Mouse (Mus musculus): ENCODE results near the gene Kmt5a. TPM values are rescaled to one million over a fixed set of nuclear protein-coding genes. Genes with fewer than 3 reads are reported as not detected.

Gene Kmt5a
- polyA plus RNA-seq, 1 experiment from 2014 or later: 52.3 TPM

- WGBS: 78% methylated on average over 4 of the region's 4 CpGs
- Histone ChIP-seq H3K27me3 (ENCODE audit: low read depth, poor library complexity, severe bottlenecking) (no peaks in the 10 kb centered on the region), H3K36me3 (peaks cover 7% of the 10 kb centered on the region), H3K9me3 (replicated peaks) (no peaks in the 10 kb centered on the region), H3K27ac (no peak overlapping the region), H3K4me1 (peaks cover 26% of the 10 kb centered on the region), H3K4me3 (no peak overlapping the region)
- no peak for DNase-seq (ENCODE audit: low spot score)
Measured at GRCm38 (mm10) chr5:124480119-124480518, 40.4 kb downstream of the Kmt5a start.

- Histone ChIP-seq H3K4me1 (peaks cover 19% of the 10 kb centered on the region), H3K27me3 (ENCODE audit: low read depth, poor library complexity, severe bottlenecking) (no peaks in the 10 kb centered on the region), H3K36me3 (peaks cover 21% of the 10 kb centered on the region), H3K9me3 (replicated peaks) (no peaks in the 10 kb centered on the region), H3K4me3 (no peak overlapping the region), H3K27ac (no peak overlapping the region)
- 91% methylated on average over 4 of the region's 4 CpGs for WGBS
- DNase-seq (ENCODE audit: low spot score): no peak
Measured at GRCm38 (mm10) chr5:124481714-124482113, 42.0 kb downstream of the Kmt5a start.

- H3K9me3 ChIP-seq (replicated peaks): no peaks in the 10 kb centered on the region
- no peaks in the 10 kb centered on the region for H3K27me3 ChIP-seq (ENCODE audit: low read depth, poor library complexity, severe bottlenecking)
- peaks cover 19% of the 10 kb centered on the region for H3K4me1 ChIP-seq
- peaks cover 29% of the 10 kb centered on the region for H3K36me3 ChIP-seq
- peak overlapping the region; percentile 97 for H3K27ac ChIP-seq
- DNase-seq (ENCODE audit: low spot score): peak; percentile 61
- peak overlapping the region; percentile 67 for H3K4me3 ChIP-seq
- 9% methylated on average over 13 of the region's 13 CpGs for WGBS
Measured at GRCm38 (mm10) chr5:124482436-124482965, 42.8 kb downstream of the Kmt5a start.

DNA sequence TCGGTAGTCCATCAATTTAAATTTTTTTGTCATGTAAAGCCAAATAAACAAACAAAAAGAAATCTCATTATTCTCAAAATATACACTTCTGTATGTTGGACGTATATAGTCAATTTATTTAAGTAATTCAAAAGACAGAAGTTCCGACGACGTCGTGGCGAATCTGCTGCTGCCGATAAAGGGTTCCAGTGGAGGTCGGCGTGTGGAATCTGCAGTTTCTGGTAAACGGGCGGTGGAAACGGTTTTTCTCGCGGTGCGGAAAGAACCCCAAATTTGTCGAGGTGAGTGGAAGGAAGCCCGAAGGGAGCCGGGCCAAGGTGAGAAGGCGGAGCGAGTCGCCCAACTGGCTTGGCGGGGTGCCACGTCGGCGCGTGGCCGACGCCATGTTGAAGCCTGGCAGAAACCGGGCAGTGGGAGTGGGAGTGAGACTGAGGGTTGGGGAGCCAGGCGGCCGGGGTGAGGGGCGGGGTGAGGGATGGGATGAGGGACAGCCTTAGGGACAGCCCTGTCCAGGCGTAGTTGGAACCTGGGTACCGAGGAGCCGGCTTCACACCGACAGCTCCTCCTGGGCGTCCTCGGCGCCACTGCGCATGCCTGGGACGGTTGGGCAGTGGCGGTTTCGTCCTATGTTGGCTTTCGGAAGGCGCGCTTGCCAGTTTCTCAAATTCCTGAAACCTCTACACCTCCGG is 43.4 kb downstream of the Kmt5a start, which contains the start of gene Snrnp35:
Gene Snrnp35 (plus strand): TSS at position 169 of the 689 bp plus-strand sequence.
- Histone ChIP-seq H3K36me3 (peaks cover 33% of the 10 kb centered on the region), H3K27ac (peak within 1 kb of the TSS; percentile 97), H3K4me1 (peaks cover 13% of the 10 kb centered on the region), H3K4me3 (peak within 1 kb of the TSS; percentile 67), H3K27me3 (ENCODE audit: low read depth, poor library complexity, severe bottlenecking) (no peaks in the 10 kb centered on the region), H3K9me3 (replicated peaks) (no peaks in the 10 kb centered on the region)
- peak; percentile 92 for DNase-seq (ENCODE audit: low spot score)
- under 1% methylated on average over 48 of the region's 48 CpGs for WGBS

DNA sequence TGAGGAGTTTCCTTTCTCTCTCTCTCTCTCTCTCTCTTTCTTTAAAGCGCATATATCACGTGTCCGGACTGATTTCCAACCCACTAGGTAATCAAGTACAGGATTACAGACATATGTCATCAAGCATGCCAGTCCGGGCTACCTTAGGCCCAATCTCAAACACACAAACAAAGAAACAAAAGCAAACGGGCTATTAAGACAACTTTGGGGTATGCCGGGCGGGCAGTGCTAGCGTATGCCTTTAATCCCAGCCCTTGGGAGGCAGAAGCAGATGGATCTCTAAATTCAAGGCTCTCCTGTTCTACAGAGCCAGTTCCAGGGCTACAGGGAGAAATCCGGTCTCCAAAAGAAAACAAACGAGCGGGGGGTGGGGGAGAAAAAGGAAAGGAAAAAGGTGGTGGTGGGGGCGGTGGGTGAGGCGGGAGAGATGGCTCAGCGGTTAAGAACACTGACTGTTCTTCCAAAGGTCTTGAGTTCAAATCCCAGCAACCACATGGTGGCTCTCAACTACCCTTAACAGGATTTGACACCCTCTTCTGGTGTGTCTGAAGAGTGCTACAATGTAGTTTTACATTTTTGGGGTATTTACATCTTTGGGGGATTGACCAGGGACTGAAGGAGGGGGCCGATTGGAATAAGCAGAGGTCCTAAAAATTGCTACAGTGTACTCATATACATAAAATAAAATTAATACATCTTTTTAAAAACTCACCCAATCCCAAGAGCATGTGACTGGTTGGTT is 44.1 kb downstream of the Kmt5a start:
- Histone ChIP-seq H3K4me3 (peak overlapping the region; percentile 67), H3K27me3 (ENCODE audit: low read depth, poor library complexity, severe bottlenecking) (no peaks in the 10 kb centered on the region), H3K9me3 (replicated peaks) (no peaks in the 10 kb centered on the region), H3K27ac (peak overlapping the region; percentile 97), H3K4me1 (peaks cover 9% of the 10 kb centered on the region), H3K36me3 (peaks cover 40% of the 10 kb centered on the region)
- DNase-seq (ENCODE audit: low spot score): no peak
- 8% methylated on average over 15 of the region's 15 CpGs for WGBS

- DNase-seq (ENCODE audit: low spot score): no peak
- Histone ChIP-seq H3K4me1 (peaks cover 9% of the 10 kb centered on the region), H3K9me3 (replicated peaks) (no peaks in the 10 kb centered on the region), H3K27me3 (ENCODE audit: low read depth, poor library complexity, severe bottlenecking) (no peaks in the 10 kb centered on the region), H3K4me3 (no peak overlapping the region), H3K36me3 (peaks cover 57% of the 10 kb centered on the region), H3K27ac (no peak overlapping the region)
- WGBS: 95% methylated on average over 5 of the region's 5 CpGs
Measured at GRCm38 (mm10) chr5:124485654-124486053, 45.9 kb downstream of the Kmt5a start.

- no peak overlapping the region for H3K4me3 ChIP-seq
- H3K4me1 ChIP-seq: peaks cover 9% of the 10 kb centered on the region
- no peak overlapping the region for H3K27ac ChIP-seq
- 81% methylated on average over 3 of the region's 3 CpGs for WGBS
- H3K36me3 ChIP-seq: peaks cover 89% of the 10 kb centered on the region
- DNase-seq (ENCODE audit: low spot score): no peak
- no peaks in the 10 kb centered on the region for H3K9me3 ChIP-seq (replicated peaks)
- H3K27me3 ChIP-seq (ENCODE audit: low read depth, poor library complexity, severe bottlenecking): no peaks in the 10 kb centered on the region
Measured at GRCm38 (mm10) chr5:124488885-124489284, 49.2 kb downstream of the Kmt5a start.

DNA sequence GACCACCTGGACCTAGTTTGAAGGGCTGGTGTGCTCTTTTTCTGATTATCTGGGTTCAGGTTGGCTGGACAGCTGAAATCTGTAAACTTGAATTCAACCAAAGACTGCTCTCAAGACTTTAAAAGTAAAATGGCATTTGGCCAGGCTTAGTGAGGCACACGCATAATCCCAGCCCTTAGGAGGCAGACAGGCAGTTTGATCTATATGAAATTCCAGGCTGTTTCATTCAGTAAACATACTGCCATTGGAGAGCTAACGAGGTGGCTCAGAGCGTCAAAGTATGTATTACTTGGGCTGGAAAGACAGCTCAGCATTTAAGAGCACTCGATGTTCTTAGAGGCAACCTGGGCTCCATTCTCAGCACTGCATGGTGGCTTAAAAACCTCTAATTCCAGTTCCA is 52.0 kb downstream of the Kmt5a start:
- no peak for DNase-seq (ENCODE audit: low spot score)
- H3K27me3 ChIP-seq (ENCODE audit: low read depth, poor library complexity, severe bottlenecking): no peaks in the 10 kb centered on the region
- peaks cover 96% of the 10 kb centered on the region for H3K36me3 ChIP-seq
- H3K4me1 ChIP-seq: no peaks in the 10 kb centered on the region
- WGBS: 90% methylated on average over 4 of the region's 4 CpGs
- H3K4me3 ChIP-seq: no peak overlapping the region
- no peaks in the 10 kb centered on the region for H3K9me3 ChIP-seq (replicated peaks)
- no peak overlapping the region for H3K27ac ChIP-seq

DNA sequence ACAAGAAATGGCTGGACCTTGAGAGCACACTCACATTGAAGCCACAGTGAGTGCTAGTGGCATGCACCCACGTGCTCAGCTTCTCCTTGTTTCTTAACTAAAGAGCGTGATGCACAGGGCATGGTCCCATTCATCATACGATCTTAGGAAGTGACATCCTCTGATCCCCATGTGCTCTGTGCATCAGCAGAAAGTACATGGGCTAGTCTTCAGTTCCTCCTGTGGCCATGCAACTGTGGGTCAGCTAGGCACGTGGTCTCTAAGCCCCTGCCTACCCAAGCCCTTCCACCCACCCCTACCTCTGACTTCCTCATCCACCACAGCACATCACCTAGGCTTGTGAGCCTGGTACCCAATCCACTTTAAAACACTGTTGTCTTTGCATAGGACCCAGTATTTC is 52.9 kb downstream of the Kmt5a start:
- Histone ChIP-seq H3K27ac (no peak overlapping the region), H3K9me3 (replicated peaks) (no peaks in the 10 kb centered on the region), H3K27me3 (ENCODE audit: low read depth, poor library complexity, severe bottlenecking) (no peaks in the 10 kb centered on the region), H3K4me3 (no peak overlapping the region), H3K4me1 (no peaks in the 10 kb centered on the region), H3K36me3 (peaks cover 96% of the 10 kb centered on the region)
- no peak for DNase-seq (ENCODE audit: low spot score)
- WGBS: 91% methylated on average over 4 of the region's 4 CpGs

- H3K36me3 ChIP-seq: peaks cover 97% of the 10 kb centered on the region
- H3K4me1 ChIP-seq: no peaks in the 10 kb centered on the region
- H3K9me3 ChIP-seq (replicated peaks): no peaks in the 10 kb centered on the region
- no peak for DNase-seq (ENCODE audit: low spot score)
- H3K4me3 ChIP-seq: no peak overlapping the region
- no peaks in the 10 kb centered on the region for H3K27me3 ChIP-seq (ENCODE audit: low read depth, poor library complexity, severe bottlenecking)
- WGBS: 89% methylated on average over 11 of the region's 11 CpGs
- H3K27ac ChIP-seq: no peak overlapping the region
Measured at GRCm38 (mm10) chr5:124493455-124493854, 53.7 kb downstream of the Kmt5a start.

DNA sequence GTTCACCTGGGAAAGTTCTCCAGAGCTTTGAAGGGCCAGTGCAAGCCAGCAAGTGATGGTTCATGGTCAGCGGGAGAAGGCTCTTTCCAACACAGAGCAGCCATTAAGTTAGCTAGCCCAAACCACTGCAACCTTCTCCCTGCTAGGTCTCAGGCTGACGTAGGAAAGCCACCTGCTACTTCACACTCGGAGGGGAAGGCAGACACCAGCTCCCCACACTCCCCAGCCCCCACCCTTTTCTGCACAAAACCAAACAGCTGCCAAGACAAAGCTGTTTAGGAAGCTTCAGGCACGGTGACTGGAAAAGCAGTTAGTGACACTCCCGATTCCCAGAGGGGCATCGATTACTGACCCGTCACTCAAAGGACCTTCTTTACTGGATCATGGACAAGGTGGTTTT is 55.8 kb downstream of the Kmt5a start:
- no peak for DNase-seq (ENCODE audit: low spot score)

GRCm38 (mm10) chr5:124496614-124497514 is 57.1 kb downstream of the Kmt5a start:
- Histone ChIP-seq H3K27me3 (ENCODE audit: low read depth, poor library complexity, severe bottlenecking) (no peaks in the 10 kb centered on the region), H3K36me3 (peaks cover 96% of the 10 kb centered on the region), H3K4me3 (no peak overlapping the region), H3K27ac (no peak overlapping the region), H3K9me3 (replicated peaks) (no peaks in the 10 kb centered on the region), H3K4me1 (no peaks in the 10 kb centered on the region)
- DNase-seq (ENCODE audit: low spot score): no peak
- WGBS: 76% methylated on average over 15 of the region's 15 CpGs

More for the DNA sequence above, 55.8 kb downstream of the Kmt5a start:
- Histone ChIP-seq H3K4me3 (no peak overlapping the region), H3K9me3 (replicated peaks) (no peaks in the 10 kb centered on the region), H3K36me3 (peaks cover 96% of the 10 kb centered on the region), H3K4me1 (no peaks in the 10 kb centered on the region), H3K27me3 (ENCODE audit: low read depth, poor library complexity, severe bottlenecking) (no peaks in the 10 kb centered on the region), H3K27ac (no peak overlapping the region)
- WGBS: 79% methylated on average over 7 of the region's 7 CpGs
